Mouse (Mus musculus) lung, postnatal 0 days (tissue): ENCODE data around the gene Ttll11.

ENCODE experiments used
- CTCF ChIP-seq: IDR thresholded peaks from 2 replicates; pipeline ENCODE4 v1.5.1; 2016; ENCODE audit warnings: antibody characterized with exemption, mild to moderate bottlenecking
- EP300 ChIP-seq: IDR thresholded peaks from 2 replicates; pipeline ENCODE4 v1.6.1; 2016; ENCODE audit warnings: antibody characterized with exemption, mild to moderate bottlenecking, control low read depth

- TF ChIP-seq CTCF (no peak), EP300 (no peak)
Observed at GRCm38 (mm10) chr2:35860394-35860744, 119.3 kb downstream of the Ttll11 start.
